Mouse (Mus musculus) urinary bladder, postnatal 14 days (tissue): ENCODE data around the gene Tfr2.

Experiments used
- DNase-seq: peaks from one replicate; pipeline ENCODE4 v3.0.0; 2021; ENCODE audit warnings: low spot score

The Tfr2 gene

GRCm38 (mm10) chr5:137569665-137570064 is at the start of gene Tfr2:
Gene Tfr2, plus strand, starts transcription at chr5:137569840.
- peak; percentile 61 for DNase-seq

GRCm38 (mm10) chr5:137521861-137522260 is 47.8 kb upstream of the Tfr2 start:
- DNase-seq = no peak

GRCm38 (mm10) chr5:137522711-137523110 is 46.9 kb upstream of the Tfr2 start:
- no peak for DNase-seq

- DNase-seq = no peak
These were observed 46.0 kb upstream of the Tfr2 start for GRCm38 (mm10) chr5:137523396-137524250.

GRCm38 (mm10) chr5:137524251-137524515 is 45.5 kb upstream of the Tfr2 start:
- DNase-seq = no peak

GRCm38 (mm10) chr5:137524671-137525070 is 45.0 kb upstream of the Tfr2 start:
- no peak for DNase-seq

GRCm38 (mm10) chr5:137525511-137525910 is 44.1 kb upstream of the Tfr2 start:
- DNase-seq = no peak

- peak; percentile 60 for DNase-seq
These were observed 43.3 kb upstream of the Tfr2 start for GRCm38 (mm10) chr5:137526192-137526936.

GRCm38 (mm10) chr5:137527413-137527812 is 42.2 kb upstream of the Tfr2 start:
- DNase-seq = no peak

- DNase-seq = no peak
These were observed 41.2 kb upstream of the Tfr2 start for GRCm38 (mm10) chr5:137528247-137528968.

GRCm38 (mm10) chr5:137529221-137529995 is 40.2 kb upstream of the Tfr2 start:
- no peak for DNase-seq

GRCm38 (mm10) chr5:137530075-137530474 is 39.6 kb upstream of the Tfr2 start:
- no peak for DNase-seq

GRCm38 (mm10) chr5:137530588-137531413 is 38.8 kb upstream of the Tfr2 start:
- peak; percentile 67 for DNase-seq

- DNase-seq = peak; percentile 67
These were observed 38.1 kb upstream of the Tfr2 start for GRCm38 (mm10) chr5:137531414-137532130.

GRCm38 (mm10) chr5:137532131-137532807 is 37.4 kb upstream of the Tfr2 start:
- no peak for DNase-seq

- DNase-seq = no peak
These were observed 36.9 kb upstream of the Tfr2 start for GRCm38 (mm10) chr5:137532808-137533116.

GRCm38 (mm10) chr5:137533117-137533827 is 36.4 kb upstream of the Tfr2 start, which contains the start of the genes Epo and Gnb2:
Gene Epo, minus strand, starts transcription at chr5:137533242.
Gene Gnb2, minus strand, starts transcription at chr5:137533510.
- peak; percentile 99 for DNase-seq

- DNase-seq = no peak
These were observed 34.9 kb upstream of the Tfr2 start for GRCm38 (mm10) chr5:137534762-137535161.

GRCm38 (mm10) chr5:137535318-137535717 is 34.3 kb upstream of the Tfr2 start:
- no peak for DNase-seq
